Mouse (Mus musculus) testis, postnatal 14 days (tissue): ENCODE measurements around the gene 1700001O22Rik.

ENCODE experiments used
- DNase-seq: peaks from one replicate; pipeline ENCODE4 v3.0.0; 2021; ENCODE audit warnings: low spot score

1700001O22Rik gene

GRCm38 (mm10) chr2:30753219-30753618 lies 50.2 kb downstream of the 1700001O22Rik start:
- peak; percentile 87 for DNase-seq

- no peak for DNase-seq
Measured at GRCm38 (mm10) chr2:30752471-30752870, 51.0 kb downstream of the 1700001O22Rik start.

GRCm38 (mm10) chr2:30750025-30750424 lies 53.4 kb downstream of the 1700001O22Rik start:
- DNase-seq: no peak

GRCm38 (mm10) chr2:30747602-30748162 lies 55.8 kb downstream of the 1700001O22Rik start:
- DNase-seq: no peak
